Mouse (Mus musculus): ENCODE measurements around the gene Gm28374. TPM values are rescaled to one million over a fixed set of nuclear protein-coding genes. Genes with fewer than 3 reads are reported as not detected.

The Gm28374 gene
- polyA plus RNA-seq, 1 experiment from 2014 or later, result 1.9 TPM

- no peak within 1 kb of the TSS for H3K4me3 ChIP-seq
- WGBS, result 91% methylated on average over 12 of the region's 12 CpGs
- H3K27me3 ChIP-seq, result no peaks in the 10 kb centered on the region
- no peak within 1 kb of the TSS for H3K27ac ChIP-seq (replicated peaks)
- no peak for ATAC-seq (ENCODE audit: low read depth)
- H3K36me3 ChIP-seq, result peaks cover 40% of the 10 kb centered on the region
- no peak within 1 kb of the TSS for H3K4me2 ChIP-seq
- H3K9ac ChIP-seq, result no peak within 1 kb of the TSS
- H3K9me3 ChIP-seq, result no peaks in the 10 kb centered on the region
- H3K4me1 ChIP-seq (replicated peaks), result peaks cover 36% of the 10 kb centered on the region
Observed at GRCm38 (mm10) chr19:6079983-6080480, 2.0 kb downstream of the Gm28374 start, which contains the start of gene Tmem262. TSS of gene Tmem262 (plus strand) at chr19:6080033.

DNA sequence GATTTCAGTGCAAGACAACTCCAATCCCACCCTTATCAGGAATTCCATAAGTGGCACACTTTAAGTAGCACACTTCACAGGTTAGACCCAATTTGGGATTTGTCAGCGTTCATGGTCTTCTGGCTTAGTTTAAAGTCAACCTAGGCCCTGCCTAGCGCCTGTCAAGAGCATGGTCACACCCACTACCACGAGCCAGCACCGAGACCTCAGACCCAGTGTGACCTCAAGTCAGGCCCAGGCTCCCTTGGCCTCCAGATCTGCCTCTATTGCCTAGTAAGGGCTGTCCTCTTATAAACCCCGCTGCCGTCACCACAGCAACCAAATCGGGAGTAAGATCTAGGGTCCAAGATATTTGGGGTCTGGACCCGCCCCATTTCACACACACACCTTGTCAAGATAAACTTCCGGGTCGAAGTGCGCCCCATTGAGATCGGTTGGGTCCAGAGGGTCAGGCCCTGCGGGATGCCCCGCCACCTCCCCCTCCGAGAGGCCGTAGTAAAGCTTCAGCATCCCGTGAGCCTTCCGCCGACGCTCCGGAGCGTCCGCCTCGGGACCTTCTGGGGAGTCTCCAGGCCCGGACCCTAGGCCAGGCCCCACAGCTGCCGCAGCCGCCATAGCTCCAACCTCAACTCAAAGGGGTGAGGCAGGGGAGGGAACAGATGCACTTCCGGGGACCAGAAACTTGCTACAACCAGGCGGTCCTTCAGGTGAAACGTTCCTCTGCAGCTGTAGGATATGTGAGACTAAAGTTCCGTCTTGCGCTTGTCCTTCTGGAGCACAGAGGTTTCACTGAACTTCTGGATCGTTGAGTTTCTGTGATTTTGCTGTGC, 5.3 kb downstream of the Gm28374 start, which contains the start of gene Vps51:
Gene Vps51, minus strand, starts transcription at position 668 of the 830 bp plus-strand sequence.
- Histone ChIP-seq H3K4me1 (replicated peaks) (peaks cover 21% of the 10 kb centered on the region), H3K27ac (replicated peaks) (peak within 1 kb of the TSS; percentile 87), H3K9me3 (no peaks in the 10 kb centered on the region), H3K36me3 (peaks cover 50% of the 10 kb centered on the region), H3K4me2 (peak within 1 kb of the TSS; percentile 92), H3K9ac (peak within 1 kb of the TSS; percentile 82), H3K27me3 (no peaks in the 10 kb centered on the region), H3K4me3 (peak within 1 kb of the TSS; percentile 71)
- 2% methylated on average over 33 of the region's 33 CpGs for WGBS
- ATAC-seq (ENCODE audit: low read depth), result peak; percentile 90

- peaks cover 21% of the 10 kb centered on the region for H3K4me1 ChIP-seq (replicated peaks)
- no peak overlapping the region for H3K27ac ChIP-seq (replicated peaks)
- H3K4me3 ChIP-seq, result no peak overlapping the region
- no peak for ATAC-seq (ENCODE audit: low read depth)
- H3K27me3 ChIP-seq, result no peaks in the 10 kb centered on the region
- peaks cover 55% of the 10 kb centered on the region for H3K36me3 ChIP-seq
- no peak overlapping the region for H3K4me2 ChIP-seq
- no peak overlapping the region for H3K9ac ChIP-seq
- no peaks in the 10 kb centered on the region for H3K9me3 ChIP-seq
- 91% methylated on average over 5 of the region's 5 CpGs for WGBS
Observed at GRCm38 (mm10) chr19:6073889-6074288, 8.2 kb downstream of the Gm28374 start.

DNA sequence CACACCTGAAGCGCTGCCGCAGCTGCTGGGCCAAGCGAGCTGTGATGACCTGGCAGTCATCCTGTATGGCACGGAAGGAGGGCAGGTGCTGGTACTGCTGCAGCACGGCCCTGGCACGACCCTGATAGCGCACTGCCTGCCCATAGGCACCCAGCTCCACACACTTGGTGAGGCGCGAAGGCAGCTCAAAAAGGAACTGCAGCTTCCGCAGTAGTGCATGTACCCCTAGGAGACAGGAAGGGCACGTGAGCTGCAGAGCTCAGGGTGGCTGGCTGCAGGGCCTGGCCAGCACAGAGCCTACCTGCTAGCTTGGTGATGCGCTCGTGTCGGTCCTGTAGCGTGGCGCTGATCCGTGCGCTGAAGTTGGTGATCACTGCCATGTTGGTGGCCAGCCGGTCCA, 10.8 kb downstream of the Gm28374 start:
- Histone ChIP-seq H3K27me3 (no peaks in the 10 kb centered on the region), H3K9me3 (no peaks in the 10 kb centered on the region), H3K36me3 (peaks cover 57% of the 10 kb centered on the region), H3K4me2 (no peak overlapping the region), H3K4me1 (replicated peaks) (peaks cover 29% of the 10 kb centered on the region), H3K9ac (no peak overlapping the region), H3K4me3 (no peak overlapping the region), H3K27ac (replicated peaks) (no peak overlapping the region)
- ATAC-seq (ENCODE audit: low read depth), result no peak
- WGBS, result 92% methylated on average over 19 of the region's 19 CpGs

DNA sequence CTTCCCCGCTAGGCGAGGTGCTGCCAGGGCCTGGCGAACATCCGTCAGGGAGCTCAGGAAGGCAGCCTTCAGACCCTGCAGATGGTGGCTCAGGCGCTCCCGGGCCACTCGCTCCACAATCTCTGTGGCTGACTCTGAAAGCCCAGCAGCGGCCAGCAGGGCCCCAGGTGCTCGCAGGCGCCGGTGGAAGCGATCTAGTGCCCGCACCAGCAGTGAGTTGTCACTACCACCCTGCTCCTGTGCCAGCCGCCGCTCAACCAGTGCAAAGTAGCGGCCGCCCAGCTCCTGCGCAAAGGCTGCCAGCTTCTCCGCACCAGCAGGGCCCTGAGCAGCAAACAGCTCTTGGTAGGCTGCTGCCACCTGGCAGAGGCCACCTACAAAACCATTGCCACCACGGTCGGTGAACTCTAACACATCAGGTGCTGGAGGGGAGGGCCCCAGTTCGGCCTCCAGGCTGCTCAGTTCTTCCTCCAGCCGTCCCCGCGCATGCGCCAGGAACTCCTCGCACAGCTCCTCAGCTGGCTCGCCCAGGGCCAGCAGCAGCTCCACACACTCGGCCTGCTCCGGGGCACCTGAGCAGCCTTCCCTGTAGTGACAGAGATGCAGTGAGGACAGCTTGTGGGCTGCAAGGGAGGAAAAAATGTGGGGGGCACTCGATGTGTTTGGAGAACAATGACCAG, 11.3 kb downstream of the Gm28374 start:
- 91% methylated on average over 31 of the region's 31 CpGs for WGBS
- ATAC-seq (ENCODE audit: low read depth), result no peak
- Histone ChIP-seq H3K9me3 (no peaks in the 10 kb centered on the region), H3K36me3 (peaks cover 57% of the 10 kb centered on the region), H3K27me3 (no peaks in the 10 kb centered on the region), H3K27ac (replicated peaks) (no peak overlapping the region), H3K4me1 (replicated peaks) (peaks cover 29% of the 10 kb centered on the region), H3K4me2 (no peak overlapping the region), H3K9ac (no peak overlapping the region), H3K4me3 (no peak overlapping the region)

DNA sequence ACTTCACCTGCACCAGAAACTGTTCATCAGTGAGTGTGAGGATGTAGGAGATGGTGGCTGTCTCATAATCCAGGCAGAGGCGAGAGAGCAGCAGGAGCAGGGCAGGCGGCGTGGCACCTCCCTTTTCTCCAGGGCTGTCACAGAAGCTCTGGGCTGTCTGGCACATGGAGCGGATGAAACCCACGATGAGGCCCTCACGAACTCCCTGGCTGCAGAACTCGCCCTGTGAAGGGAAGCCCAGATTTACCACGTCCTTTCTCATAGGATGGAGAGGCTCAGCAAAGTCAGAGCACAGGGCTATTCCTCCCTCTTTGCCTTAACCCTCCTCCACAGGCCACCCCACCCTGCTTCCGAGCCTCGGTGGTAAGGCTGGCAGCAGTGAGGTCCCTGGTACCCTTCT, 12.2 kb downstream of the Gm28374 start:
- ATAC-seq (ENCODE audit: low read depth), result no peak
- WGBS, result 94% methylated on average over 10 of the region's 10 CpGs

GRCm38 (mm10) chr19:6068951-6069350, 13.1 kb downstream of the Gm28374 start:
- peaks cover 28% of the 10 kb centered on the region for H3K4me1 ChIP-seq (replicated peaks)
- no peaks in the 10 kb centered on the region for H3K9me3 ChIP-seq
- no peak overlapping the region for H3K27ac ChIP-seq (replicated peaks)
- no peak overlapping the region for H3K4me3 ChIP-seq
- WGBS, result 81% methylated on average over 4 of the region's 4 CpGs
- no peak overlapping the region for H3K9ac ChIP-seq
- H3K27me3 ChIP-seq, result no peaks in the 10 kb centered on the region
- ATAC-seq (ENCODE audit: low read depth), result no peak
- no peak overlapping the region for H3K4me2 ChIP-seq
- H3K36me3 ChIP-seq, result peaks cover 45% of the 10 kb centered on the region

More for the DNA sequence above, 12.2 kb downstream of the Gm28374 start:
- Histone ChIP-seq H3K36me3 (peaks cover 51% of the 10 kb centered on the region), H3K4me1 (replicated peaks) (peaks cover 28% of the 10 kb centered on the region), H3K9ac (no peak overlapping the region), H3K9me3 (no peaks in the 10 kb centered on the region), H3K4me3 (no peak overlapping the region), H3K27me3 (no peaks in the 10 kb centered on the region), H3K27ac (replicated peaks) (no peak overlapping the region), H3K4me2 (no peak overlapping the region)

- Histone ChIP-seq H3K27ac (replicated peaks) (peak within 1 kb of the TSS; percentile 95), H3K4me1 (replicated peaks) (peaks cover 37% of the 10 kb centered on the region), H3K4me2 (peak within 1 kb of the TSS; percentile 95), H3K9me3 (no peaks in the 10 kb centered on the region), H3K9ac (peak within 1 kb of the TSS; percentile 86), H3K27me3 (no peaks in the 10 kb centered on the region), H3K4me3 (peak within 1 kb of the TSS; percentile 59), H3K36me3 (peaks cover 40% of the 10 kb centered on the region)
- 9% methylated on average over 33 of the region's 33 CpGs for WGBS
- ATAC-seq (ENCODE audit: low read depth), result peak; percentile 94
Observed at GRCm38 (mm10) chr19:6067724-6068415, 14.2 kb downstream of the Gm28374 start, which contains the start of gene Tm7sf2. TSS of gene Tm7sf2 (minus strand) at chr19:6068373.

DNA sequence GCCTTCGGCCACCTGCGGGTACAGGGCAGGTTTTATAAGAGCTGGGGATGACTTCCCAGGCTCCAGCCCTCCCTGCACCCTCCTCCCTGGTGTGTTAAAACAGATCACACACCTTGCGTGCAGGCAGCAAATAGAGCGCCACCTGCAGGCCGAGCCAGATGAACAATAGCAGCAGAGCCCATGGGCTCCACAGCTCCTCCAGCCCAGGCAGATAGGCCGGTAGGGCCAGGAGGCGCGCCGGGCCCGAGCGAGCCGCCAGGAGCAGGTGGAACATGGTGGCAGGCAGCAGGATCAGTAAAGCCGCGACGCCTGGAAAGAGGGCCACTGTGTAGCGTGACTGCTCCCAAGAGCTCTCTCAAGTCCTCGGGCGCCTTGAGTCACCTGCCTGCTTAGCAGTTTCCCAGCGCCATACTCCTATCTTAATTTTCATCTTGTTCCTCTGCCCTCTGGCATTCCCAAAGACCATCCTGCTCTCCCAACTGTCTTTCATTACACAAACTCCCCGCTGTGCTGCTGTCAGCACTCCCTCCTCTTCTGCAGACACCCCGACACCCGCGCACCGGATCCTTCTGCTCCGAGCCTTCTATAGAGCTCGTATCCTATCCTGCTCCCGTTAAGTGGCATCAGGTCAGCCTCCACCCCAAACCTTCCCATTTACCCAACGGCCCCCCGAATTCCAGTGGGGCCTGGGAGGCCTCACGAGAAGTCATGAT, 14.9 kb downstream of the Gm28374 start:
- H3K4me3 ChIP-seq, result peak overlapping the region; percentile 59
- peaks cover 44% of the 10 kb centered on the region for H3K4me1 ChIP-seq (replicated peaks)
- peak overlapping the region; percentile 95 for H3K4me2 ChIP-seq
- peak overlapping the region; percentile 95 for H3K27ac ChIP-seq (replicated peaks)
- H3K9ac ChIP-seq, result peak overlapping the region; percentile 86
- whole genome bisulfite sequencing, result under 1% methylated on average over 30 of the region's 30 CpGs
- peak; percentile 82 for ATAC-seq (ENCODE audit: low read depth)
- peaks cover 35% of the 10 kb centered on the region for H3K36me3 ChIP-seq
- no peaks in the 10 kb centered on the region for H3K27me3 ChIP-seq
- no peaks in the 10 kb centered on the region for H3K9me3 ChIP-seq

DNA sequence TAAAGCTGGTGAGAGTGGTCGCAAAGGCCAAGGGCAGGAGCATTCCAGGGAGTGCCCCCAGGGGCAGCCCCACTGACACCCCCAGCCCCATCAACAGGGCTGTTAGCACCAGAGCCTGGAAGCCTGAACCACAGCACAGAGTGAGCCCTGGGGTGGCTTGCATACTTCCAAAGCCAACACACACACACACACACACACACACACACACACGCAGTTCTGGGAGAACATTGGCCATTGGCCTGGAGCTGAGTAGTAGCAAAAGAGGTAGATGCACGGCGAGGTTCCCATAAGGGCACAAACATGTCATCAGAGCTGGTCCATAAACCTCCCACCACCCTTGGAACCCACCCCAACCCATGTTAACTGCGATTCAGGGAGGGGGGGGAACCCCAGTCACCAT, 15.5 kb downstream of the Gm28374 start:
- H3K27ac ChIP-seq (replicated peaks), result peak overlapping the region; percentile 95
- ATAC-seq (ENCODE audit: low read depth), result peak; percentile 8; the same call in 1 of the 2 replicates
- H3K9ac ChIP-seq, result peak overlapping the region; percentile 86
- peak overlapping the region; percentile 95 for H3K4me2 ChIP-seq
- WGBS, result 26% methylated on average over 5 of the region's 5 CpGs
- H3K4me1 ChIP-seq (replicated peaks), result peaks cover 50% of the 10 kb centered on the region
- H3K9me3 ChIP-seq, result no peaks in the 10 kb centered on the region
- peak overlapping the region; percentile 59 for H3K4me3 ChIP-seq
- H3K36me3 ChIP-seq, result peaks cover 34% of the 10 kb centered on the region
- H3K27me3 ChIP-seq, result no peaks in the 10 kb centered on the region

GRCm38 (mm10) chr19:6063081-6063480, 19.0 kb downstream of the Gm28374 start:
- H3K4me3 ChIP-seq, result 0 out of 2 replicates have a peak overlapping the region, but pooled peaks have one; percentile 88
- WGBS, result 93% methylated on average over 6 of the region's 6 CpGs

More at GRCm38 (mm10) chr19:6063081-6063480, 19.0 kb downstream of the Gm28374 start:
- Histone ChIP-seq H3K27me3 (no peaks in the 10 kb centered on the region), H3K36me3 (peaks cover 19% of the 10 kb centered on the region), H3K4me1 (replicated peaks) (peaks cover 63% of the 10 kb centered on the region), H3K27ac (replicated peaks) (no peak overlapping the region), H3K9ac (peak overlapping the region; percentile 97), H3K4me2 (peak overlapping the region; percentile 100), H3K9me3 (no peaks in the 10 kb centered on the region)
- ATAC-seq (ENCODE audit: low read depth), result no peak
